Mouse (Mus musculus): ENCODE measurements around the gene Ptgr2. TPM values are rescaled to one million over a fixed set of nuclear protein-coding genes. Genes with fewer than 3 reads are reported as not detected.

Gene Ptgr2
- total RNA-seq (2023) = 10 to 100 TPM; 12.9 to 17.2 TPM

DNA sequence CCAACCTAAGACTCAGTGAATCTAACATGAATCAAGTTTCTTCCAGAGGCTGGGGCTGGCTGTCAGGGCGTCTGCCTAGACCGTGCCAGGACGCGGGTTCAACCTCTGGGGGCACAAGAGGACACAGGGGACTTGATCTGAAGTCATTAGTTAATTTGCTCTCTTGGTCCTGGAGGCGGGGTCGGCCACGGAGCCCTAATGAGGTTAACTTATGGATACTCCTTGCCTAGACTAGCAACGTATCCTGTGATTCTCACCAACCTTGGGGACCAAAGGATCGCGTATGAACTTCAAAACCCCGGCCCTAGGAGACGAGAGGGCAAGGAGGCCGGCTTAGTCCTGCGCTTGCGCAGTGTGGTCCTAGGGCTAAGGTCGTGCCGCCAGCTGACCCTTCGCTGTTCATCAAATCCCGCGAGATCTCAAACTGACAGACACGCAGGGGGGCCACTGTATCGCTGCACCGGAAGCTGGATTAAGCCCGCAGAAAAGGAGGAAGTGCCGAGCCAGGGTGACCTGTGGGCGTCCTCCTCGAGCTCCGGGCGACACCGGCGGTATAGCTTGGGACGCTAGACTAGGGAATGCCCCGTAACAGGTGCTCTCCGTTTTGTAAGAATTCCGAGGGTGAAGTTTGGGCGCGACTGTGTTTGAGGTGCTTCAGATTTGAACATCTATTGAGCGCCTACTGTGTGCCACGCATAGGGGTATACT, at the start of gene Ptgr2:
Gene Ptgr2 (plus strand): TSS at position 348 of the 708 bp plus-strand sequence.

DNA sequence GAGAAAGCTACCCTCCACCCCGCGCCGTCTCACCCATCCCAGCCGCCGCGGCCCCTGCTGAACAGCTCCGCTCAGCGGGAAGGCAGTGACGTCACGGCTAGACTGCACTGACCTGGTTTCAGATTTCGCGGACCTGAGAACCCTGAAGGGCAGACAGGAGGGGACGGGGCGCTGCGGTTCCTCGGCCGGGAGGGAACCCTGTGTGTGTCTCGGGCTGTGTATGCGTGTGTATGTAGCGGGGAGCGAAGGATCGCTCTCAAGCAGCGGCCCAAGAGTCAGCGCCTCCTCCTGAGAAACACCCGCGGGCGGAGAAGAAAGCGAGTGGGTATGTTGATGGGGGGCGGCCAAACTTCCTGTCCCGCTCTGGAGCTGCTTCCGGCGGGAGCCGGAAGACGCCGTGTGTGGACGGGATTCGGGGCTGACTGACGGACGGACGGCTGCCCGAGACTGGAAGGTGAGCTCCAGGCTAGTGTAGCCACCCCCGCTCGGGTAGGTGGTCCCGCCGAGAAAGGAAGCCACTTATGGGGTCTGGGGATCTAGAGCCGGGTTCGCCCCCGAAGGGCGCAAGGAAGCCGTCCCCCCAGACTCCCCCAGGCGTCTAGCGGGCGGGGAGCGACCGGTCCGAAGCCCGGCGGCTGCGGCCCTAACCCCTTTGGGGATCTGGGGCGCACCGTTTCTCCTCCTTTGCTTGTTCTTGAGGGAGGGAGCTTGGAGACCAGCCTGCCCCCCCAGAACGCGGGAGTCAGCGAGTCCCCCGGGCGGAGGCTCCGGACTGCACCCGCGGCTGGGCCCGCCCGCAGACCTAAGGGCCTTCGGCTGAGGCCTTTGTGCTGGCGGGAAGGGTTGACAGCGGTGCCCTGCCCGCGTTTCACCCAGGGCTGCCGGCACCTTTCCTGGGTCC, 31.9 kb downstream of the Ptgr2 start, which contains the start of gene Zfp410:
Gene Zfp410 (plus strand): TSS at position 132 of the 901 bp plus-strand sequence.

DNA sequence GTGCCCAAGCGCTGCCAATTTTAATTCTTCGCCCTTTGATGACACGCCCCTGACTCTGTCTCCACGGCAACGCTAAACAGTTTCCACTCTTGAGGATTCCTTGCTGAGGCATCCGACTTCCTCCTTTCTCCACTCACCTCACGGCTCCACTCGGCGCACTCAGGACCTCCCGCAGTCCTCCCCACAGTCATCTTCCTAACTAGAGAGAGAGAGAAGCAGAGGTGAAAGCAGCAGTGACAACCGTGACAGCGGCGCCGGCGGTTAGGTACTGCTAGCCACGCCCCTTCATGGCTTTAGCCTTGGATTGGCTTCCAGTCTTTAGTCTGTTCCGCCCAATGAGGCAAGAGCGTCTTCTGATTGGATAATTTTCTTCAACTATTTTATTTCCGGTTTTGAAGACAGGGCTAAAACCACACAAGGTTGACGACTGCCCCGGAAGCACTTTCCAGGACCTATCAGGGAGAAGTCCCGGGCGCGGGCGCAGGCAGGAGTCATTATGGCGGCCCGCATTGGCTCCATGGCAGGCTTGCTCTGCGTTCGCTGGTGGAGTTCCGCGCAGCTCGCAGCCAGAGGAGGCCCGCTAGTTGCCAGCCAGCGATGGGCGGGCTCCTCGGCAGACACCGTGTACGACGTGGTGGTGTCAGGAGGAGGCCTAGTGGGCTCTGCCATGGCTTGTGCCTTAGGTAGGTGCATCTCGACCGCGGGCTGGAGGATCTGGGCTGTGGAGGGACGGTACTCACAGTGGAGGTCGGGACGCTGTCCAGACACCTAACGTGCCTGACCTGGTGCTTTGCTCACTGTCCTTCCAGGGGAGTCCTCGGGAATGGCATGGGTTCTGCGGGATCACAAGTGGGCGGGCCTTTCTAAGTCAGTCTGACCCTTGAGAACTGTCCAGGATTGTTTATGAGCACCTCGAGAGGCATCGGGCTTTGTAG, 76.8 kb downstream of the Ptgr2 start, which contains the start of the genes Coq6 and Fam161b:
Gene Coq6 (plus strand): TSS at position 103 of the 935 bp plus-strand sequence.
Gene Fam161b (minus strand): TSS at position 279 of the 935 bp plus-strand sequence.

Other genes starting within 250 kb of the Ptgr2 start
- 1 to 10 TPM in 1 of 2 experiments, under 1 TPM in 1; 0.07 to 1.5 TPM for gene Acot4, start 246.9 kb upstream of the Ptgr2 start, total RNA-seq (2023)
- gene Gm49366, start 246.3 kb upstream of the Ptgr2 start, total RNA-seq (2023) = not detected
- not detected for gene Acot3, start 233.1 kb upstream of the Ptgr2 start, total RNA-seq (2023)
- not detected for gene Acot5, start 215.9 kb upstream of the Ptgr2 start, total RNA-seq (2023)
- gene Acot6, start 184.6 kb upstream of the Ptgr2 start, total RNA-seq (2023) = under 1 TPM; 0.22 to 0.29 TPM
- gene Dnal1, start 170.9 kb upstream of the Ptgr2 start, total RNA-seq (2023) = under 1 TPM; 0.07 to 0.37 TPM
- gene Pnma1, start 136.7 kb upstream of the Ptgr2 start, total RNA-seq (2023) = 1 to 10 TPM; 2.5 to 2.6 TPM
- 10 to 100 TPM; 79.2 to 80.5 TPM for gene Elmsan1, start 66.4 kb upstream of the Ptgr2 start, total RNA-seq (2023)
- gene Zfp410, start 31.6 kb downstream of the Ptgr2 start, total RNA-seq (2023) = 10 to 100 TPM; 30.0 to 30.4 TPM
- gene Coq6, start 76.4 kb downstream of the Ptgr2 start, total RNA-seq (2023) = 10 to 100 TPM; 10.4 to 12.7 TPM
- gene Fam161b, start 76.6 kb downstream of the Ptgr2 start, total RNA-seq (2023) = under 1 TPM; 0.38 to 0.40 TPM
- gene Entpd5, start 123.8 kb downstream of the Ptgr2 start, total RNA-seq (2023) = 10 to 100 TPM; 17.0 to 19.4 TPM
- gene Bbof1, start 123.8 kb downstream of the Ptgr2 start, total RNA-seq (2023) = 1 to 10 TPM in 1 of 2 experiments, under 1 TPM in 1; 0.47 to 1.1 TPM
- 10 to 100 TPM; 21.0 to 27.4 TPM for gene Rnf113a2, start 132.0 kb downstream of the Ptgr2 start, total RNA-seq (2023)
- gene Aldh6a1, start 165.8 kb downstream of the Ptgr2 start, total RNA-seq (2023) = 1 to 10 TPM; 3.8 to 4.9 TPM
- 10 to 100 TPM in 1 of 2 experiments, 1 to 10 TPM in 1; 5.6 to 12.1 TPM for gene Lin52, start 166.2 kb downstream of the Ptgr2 start, total RNA-seq (2023)

Data from neutrophil, adult 59 days (primary cell).